Mouse (Mus musculus) cortical plate, adult 2 months (tissue): ENCODE measurements around the gene Nos3.

ENCODE experiments used
- CTCF ChIP-seq: fragments of 200-500 bp; IDR thresholded peaks from 2 replicates; pipeline ENCODE4 v1.5.1; 2011; ENCODE audit warnings: mild to moderate bottlenecking, control low read depth, low read length; ENCODE audit not compliant: insufficient read depth; ENCODE audit errors: extremely low read depth
- POLR2A ChIP-seq: fragments of 200-500 bp; IDR thresholded peaks from 2 replicates; pipeline ENCODE4 v1.6.1; 2011; ENCODE audit warnings: mild to moderate bottlenecking, low read length, control low read depth; ENCODE audit not compliant: insufficient read depth; ENCODE audit errors: extremely low read depth

GRCm38 (mm10) chr5:24334749-24335148, 29.9 kb upstream of the Nos3 start:
- TF ChIP-seq CTCF (no peak), POLR2A (no peak)
